Mouse (Mus musculus) brown adipose tissue, adult 24 weeks (tissue): ENCODE results near the gene Serpina3a. TPM values are rescaled to one million over a fixed set of nuclear protein-coding genes. Genes with fewer than 3 reads are reported as not detected.
"Not testable (repeated sequence)": the region's sequence is repeated elsewhere in the genome, so short reads cannot be mapped to it uniquely, and the experiment has no call there.

ENCODE experiments used
- H3K27ac ChIP-seq: fragments of 200-500 bp; replicated peaks from 2 replicates; pipeline ENCODE4 v1.5.1; 2012; ENCODE audit warnings: low read depth, mild to moderate bottlenecking, low read length
- H3K4me1 ChIP-seq: fragments of 200-500 bp; 2 replicates; pipeline ENCODE4 v1.6.1; 2012; ENCODE audit warnings: low read length, mixed read lengths; ENCODE audit not compliant: control insufficient read depth, insufficient read depth, insufficient read length
- H3K4me3 ChIP-seq: fragments of 200-500 bp; 2 replicates; pipeline ENCODE4 v1.5.1; 2012; ENCODE audit warnings: low read depth, mild to moderate bottlenecking, low read length, moderate library complexity; ENCODE audit not compliant: insufficient read depth
- polyA plus RNA-seq: library from polyadenylated mRNA; stranded (reverse); fragments of >200 nt; gene quantifications from 2 replicates; pipeline ENCODE4 v1.2.4, GENCODE M21; 2012; ENCODE audit not compliant: missing spikeins, insufficient read depth, insufficient read length

Gene Serpina3a
- polyA plus RNA-seq: not detected in 2 replicates

DNA sequence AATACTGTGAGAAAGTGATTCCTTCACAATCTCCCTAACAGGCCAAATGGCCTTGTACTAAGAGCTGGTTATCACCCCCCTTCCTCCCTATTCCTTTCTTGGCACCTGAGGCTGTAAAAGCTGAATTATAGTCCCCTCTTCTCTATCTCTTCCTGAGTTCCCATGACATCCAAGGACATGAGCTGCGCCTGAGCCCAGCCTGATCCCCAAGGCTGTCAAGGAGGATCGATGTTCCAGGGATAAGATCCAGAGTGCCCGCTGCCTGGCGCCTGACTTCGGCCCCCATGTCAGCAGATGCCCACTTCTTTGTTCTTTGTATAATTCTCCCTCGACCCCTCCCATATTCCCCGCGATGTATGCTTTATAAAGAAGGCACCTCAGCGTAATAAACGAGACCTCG lies at the start of gene Serpina3a:
Gene Serpina3a (plus strand): TSS at position 392 of the 400 bp plus-strand sequence.
- not testable (repeated sequence) for H3K4me1 ChIP-seq, H3K27ac ChIP-seq, H3K4me3 ChIP-seq

GRCm38 (mm10) chr12:104064532-104064931 lies 48.0 kb upstream of the Serpina3a start:
- peaks cover 4% of the 10 kb centered on the region; the same call in 1 of the 2 replicates for H3K4me1 ChIP-seq
- no peak overlapping the region for H3K27ac ChIP-seq
- no peak overlapping the region for H3K4me3 ChIP-seq

GRCm38 (mm10) chr12:104064996-104065395 lies 47.5 kb upstream of the Serpina3a start:
- peaks cover under 1% of the 10 kb centered on the region; the same call in 1 of the 2 replicates for H3K4me1 ChIP-seq
- no peak overlapping the region for H3K27ac ChIP-seq
- H3K4me3 ChIP-seq: no peak overlapping the region

DNA sequence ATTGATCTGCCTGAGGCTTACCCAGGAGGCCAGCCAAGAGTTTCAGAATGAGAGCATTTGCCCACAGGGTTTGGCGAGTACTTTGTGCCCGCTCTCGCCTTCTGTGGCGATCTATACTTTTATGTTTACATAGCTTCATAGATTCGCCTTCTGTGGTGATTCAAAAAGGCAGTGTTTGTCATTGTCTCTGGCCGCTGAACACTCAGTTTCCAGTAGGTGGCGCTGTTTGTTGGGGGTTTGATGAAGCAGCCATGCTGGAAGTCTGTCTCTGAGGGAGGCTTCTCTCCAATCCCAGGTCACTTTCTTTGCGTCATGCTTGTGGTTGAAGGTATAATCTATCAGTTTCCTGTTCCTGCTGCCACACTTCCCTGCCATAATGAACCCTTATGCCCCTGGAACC lies 46.3 kb upstream of the Serpina3a start:
- no peak overlapping the region for H3K27ac ChIP-seq
- H3K4me1 ChIP-seq: no peaks in the 10 kb centered on the region
- H3K4me3 ChIP-seq: no peak overlapping the region

DNA sequence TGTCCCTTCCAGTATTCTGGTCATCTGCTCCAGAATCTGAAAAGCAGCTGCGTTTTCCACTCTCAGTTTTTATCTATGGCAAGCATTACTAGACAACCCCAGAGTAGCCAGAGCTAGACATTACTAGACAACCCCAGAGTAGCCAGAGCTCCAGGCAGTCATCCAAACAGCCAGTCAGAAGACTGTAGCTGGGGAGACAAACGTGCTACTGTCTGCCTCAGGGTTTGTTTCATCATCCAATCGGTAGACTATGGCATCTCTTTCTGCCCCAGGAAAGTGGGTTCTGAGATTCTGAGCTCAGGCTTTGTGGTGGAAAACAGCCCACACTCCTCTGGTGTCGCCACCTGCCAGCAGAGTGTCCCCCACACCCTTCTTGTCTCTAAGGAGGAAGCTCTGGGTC lies 45.0 kb upstream of the Serpina3a start:
- no peaks in the 10 kb centered on the region for H3K4me1 ChIP-seq
- H3K27ac ChIP-seq: peak overlapping the region; percentile 63
- H3K4me3 ChIP-seq: peak overlapping the region; percentile 62

DNA sequence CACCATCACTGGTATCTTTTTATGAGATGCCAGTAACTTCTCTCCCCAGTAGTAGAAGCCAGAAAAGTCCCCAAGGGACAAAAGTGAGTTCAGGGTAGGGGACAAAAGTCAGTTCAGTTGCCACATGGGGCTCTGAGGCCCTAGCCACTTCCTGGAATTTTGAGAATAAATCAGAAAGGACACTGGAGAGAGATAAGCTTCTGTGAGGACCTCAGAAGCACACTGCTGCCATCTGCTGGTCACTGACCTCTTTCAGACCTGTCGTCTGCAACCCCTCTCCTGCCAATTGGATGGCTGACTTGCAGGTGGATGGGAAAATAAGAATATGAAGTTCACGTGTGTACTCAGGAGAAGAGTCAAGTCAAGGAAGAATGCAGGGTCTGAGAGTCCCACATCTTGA lies 42.9 kb upstream of the Serpina3a start:
- H3K4me3 ChIP-seq: no peak overlapping the region
- no peak overlapping the region for H3K27ac ChIP-seq
- H3K4me1 ChIP-seq: no peaks in the 10 kb centered on the region

DNA sequence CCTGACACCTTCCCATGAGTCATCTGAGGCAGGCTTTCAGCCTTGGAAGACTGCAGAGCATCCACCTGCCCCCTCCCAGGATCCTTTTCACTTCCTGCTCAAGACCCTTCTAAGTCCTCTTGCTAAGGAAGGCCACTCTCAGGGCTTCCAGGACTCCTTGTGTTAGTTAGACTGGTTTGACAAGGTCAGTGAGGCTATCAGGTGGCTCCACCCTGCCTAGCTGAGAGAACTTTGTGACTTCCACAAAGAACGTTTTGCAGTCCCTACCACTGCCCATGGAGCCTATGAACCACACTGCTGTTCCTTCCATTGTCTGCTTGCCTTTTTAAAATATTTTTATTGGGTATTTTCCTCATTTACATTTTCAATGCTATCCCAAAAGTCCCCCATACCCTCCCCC lies 40.8 kb upstream of the Serpina3a start:
- Histone ChIP-seq H3K27ac (no peak overlapping the region), H3K4me1 (no peaks in the 10 kb centered on the region), H3K4me3 (no peak overlapping the region)

DNA sequence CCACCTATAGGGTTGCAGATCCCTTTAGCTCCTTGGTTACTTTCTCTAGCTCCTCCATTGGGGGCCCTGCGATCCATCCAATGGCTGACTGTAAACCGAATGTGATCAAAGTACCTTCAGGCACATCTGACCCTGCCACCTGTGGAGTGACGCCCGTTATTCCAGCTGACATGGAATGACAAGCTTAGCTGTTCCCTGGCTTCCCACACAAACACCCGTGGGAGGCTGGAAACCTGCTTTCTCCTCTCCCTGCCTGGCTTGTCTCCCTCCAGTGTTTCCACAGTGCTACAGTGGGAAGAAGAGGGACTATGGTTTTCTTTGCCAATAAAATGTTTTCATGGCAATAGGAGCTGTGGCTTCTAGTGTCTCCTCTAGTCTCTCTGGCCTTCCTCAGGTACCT lies 40.2 kb upstream of the Serpina3a start:
- H3K4me3 ChIP-seq: no peak overlapping the region
- H3K4me1 ChIP-seq: no peaks in the 10 kb centered on the region
- no peak overlapping the region for H3K27ac ChIP-seq

DNA sequence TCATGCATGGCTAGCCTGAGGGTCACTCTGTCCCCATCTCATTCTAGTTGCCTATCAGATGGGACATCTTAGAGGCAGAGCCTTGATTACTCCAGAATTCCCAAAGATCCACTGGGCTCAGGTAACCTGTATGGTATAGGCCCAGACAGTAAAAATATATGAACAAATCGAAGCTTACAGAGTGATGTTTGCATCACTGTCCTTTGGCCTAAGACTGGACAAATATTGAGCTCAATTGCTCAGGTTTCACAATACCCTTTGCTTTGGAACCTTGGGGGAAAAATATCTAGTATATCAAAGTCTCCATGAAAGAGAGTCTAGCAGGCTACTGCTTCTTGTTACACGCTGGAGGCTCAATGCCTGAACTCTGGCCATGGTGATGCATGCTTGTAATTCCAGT lies 22.4 kb upstream of the Serpina3a start:
- Histone ChIP-seq H3K27ac (no peak overlapping the region), H3K4me1 (no peaks in the 10 kb centered on the region), H3K4me3 (no peak overlapping the region)

DNA sequence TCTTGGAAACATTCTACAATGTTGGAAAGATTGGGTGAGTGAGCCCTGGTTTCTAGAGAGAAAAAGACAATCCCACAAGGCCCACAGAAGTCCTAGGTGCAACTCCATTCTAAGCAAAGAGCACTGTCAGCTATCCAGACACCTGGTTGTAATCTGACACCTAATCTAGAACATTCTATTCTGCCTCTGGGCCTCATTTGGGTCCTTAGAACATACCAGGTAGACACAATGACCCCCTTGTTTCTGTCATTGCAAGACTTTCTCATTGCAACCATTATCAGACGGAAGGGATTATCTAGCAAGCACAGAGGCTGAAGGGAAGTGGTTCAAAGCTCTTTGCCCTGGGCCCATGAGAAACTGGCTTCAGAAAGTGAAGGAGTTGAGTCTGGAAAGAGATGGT lies 21.2 kb upstream of the Serpina3a start:
- Histone ChIP-seq H3K4me3 (no peak overlapping the region), H3K4me1 (no peaks in the 10 kb centered on the region), H3K27ac (no peak overlapping the region)

DNA sequence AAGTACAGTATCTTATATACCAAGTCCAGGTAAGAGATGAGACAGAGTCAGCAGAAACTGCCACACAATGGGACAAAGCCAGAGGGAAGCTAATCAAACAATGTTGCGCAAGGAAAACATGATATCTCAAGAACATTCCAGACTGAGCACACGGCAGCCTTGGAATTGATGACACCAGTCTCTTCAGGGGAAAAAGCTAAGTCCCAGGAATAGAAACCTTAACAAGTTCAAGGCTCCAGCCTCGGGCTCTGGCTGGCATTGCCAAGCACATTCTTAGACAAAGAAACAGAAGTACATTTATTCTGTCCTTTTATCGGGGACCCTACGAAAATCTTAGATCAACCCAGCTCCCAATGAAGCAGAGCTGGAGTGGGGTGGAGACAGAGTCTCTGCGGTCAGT lies 11.8 kb upstream of the Serpina3a start, which contains the start of gene Serpina5:
Gene Serpina5 (plus strand): TSS at position 346 of the 400 bp plus-strand sequence.
- H3K4me3 ChIP-seq: no peak within 1 kb of the TSS
- no peak within 1 kb of the TSS for H3K27ac ChIP-seq
- no peaks in the 10 kb centered on the region for H3K4me1 ChIP-seq

- Histone ChIP-seq H3K4me3 (no peak overlapping the region), H3K27ac (no peak overlapping the region), H3K4me1 (no peaks in the 10 kb centered on the region)
Observed at GRCm38 (mm10) chr12:104105847-104106246, 6.7 kb upstream of the Serpina3a start.

DNA sequence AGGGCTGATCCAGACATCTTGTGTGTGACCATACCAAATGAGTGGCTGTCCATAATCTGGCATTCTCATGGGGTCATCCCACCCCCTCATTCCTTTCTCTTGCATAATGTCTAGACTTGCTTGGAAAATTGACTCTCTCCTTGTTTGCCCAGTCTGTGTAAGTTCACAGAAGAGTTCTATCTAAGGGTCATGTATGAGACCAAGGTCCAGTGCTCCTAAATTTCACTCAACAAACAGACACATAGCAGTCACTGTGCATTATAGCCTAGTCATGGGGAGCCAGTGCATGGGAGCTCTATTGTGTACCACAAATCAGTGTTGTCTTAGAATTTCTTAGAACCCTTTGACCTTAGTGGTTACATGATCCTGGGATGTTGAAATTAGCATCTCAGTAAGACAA lies 5.6 kb upstream of the Serpina3a start:
- no peak overlapping the region for H3K27ac ChIP-seq
- H3K4me3 ChIP-seq: no peak overlapping the region
- no peaks in the 10 kb centered on the region for H3K4me1 ChIP-seq

- H3K4me1 ChIP-seq: no peaks in the 10 kb centered on the region
- no peak overlapping the region for H3K4me3 ChIP-seq
- no peak overlapping the region for H3K27ac ChIP-seq
Observed at GRCm38 (mm10) chr12:104108507-104108906, 4.0 kb upstream of the Serpina3a start.

DNA sequence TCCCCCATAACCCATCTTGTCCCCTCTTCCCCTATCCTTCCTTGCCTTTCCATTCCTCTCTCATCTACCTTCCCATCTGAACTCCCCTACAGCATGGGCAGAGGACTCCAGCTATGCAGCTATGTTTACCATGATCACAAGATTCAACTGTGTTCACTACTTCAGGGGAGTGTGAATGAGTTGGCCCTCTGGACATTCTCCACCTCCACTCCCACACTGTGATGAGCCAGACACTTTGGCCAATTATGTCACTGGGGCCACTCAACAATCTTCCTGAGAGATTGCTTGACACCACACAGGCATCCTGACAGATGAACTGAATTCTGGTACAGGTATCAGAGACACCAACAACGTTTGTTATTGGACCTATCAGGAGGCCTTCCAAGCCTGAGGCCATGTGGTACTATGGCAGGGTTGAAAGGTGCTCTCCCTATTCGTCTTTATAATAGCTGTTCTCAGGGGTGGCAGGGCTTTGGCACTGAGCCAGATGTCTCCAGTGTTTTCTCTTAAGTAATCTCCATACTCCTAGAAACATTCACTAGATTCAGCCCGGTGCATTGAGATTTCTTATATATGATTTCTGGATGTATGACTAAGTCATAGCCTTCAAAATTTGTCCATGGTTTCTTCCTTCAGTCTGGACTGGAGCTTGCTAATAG lies 2.5 kb downstream of the Serpina3a start:
- Histone ChIP-seq H3K4me1 (0 out of 2 replicates have a peak, but pooled peaks cover 2% of the 10 kb centered on the region), H3K27ac (no peak overlapping the region), H3K4me3 (no peak overlapping the region)

GRCm38 (mm10) chr12:104123097-104123496 lies 10.6 kb downstream of the Serpina3a start:
- no peak overlapping the region for H3K27ac ChIP-seq
- 0 out of 2 replicates have a peak, but pooled peaks cover 2% of the 10 kb centered on the region for H3K4me1 ChIP-seq
- H3K4me3 ChIP-seq: no peak overlapping the region
